Mouse (Mus musculus): Measurements from ENCODE around the gene Mpi. TPM values are rescaled to one million over a fixed set of nuclear protein-coding genes. Genes with fewer than 3 reads are reported as not detected.

The Mpi gene
- polyA plus RNA-seq (2012; rRNA removed), result 61.7 and 76.0 TPM in 2 replicates

- no peak for DNase-seq (ENCODE audit: low read depth)
Measured at GRCm38 (mm10) chr9:57552139-57552887, at the start of gene Mpi. Mpi (minus strand) TSS chr9:57552763.

DNA sequence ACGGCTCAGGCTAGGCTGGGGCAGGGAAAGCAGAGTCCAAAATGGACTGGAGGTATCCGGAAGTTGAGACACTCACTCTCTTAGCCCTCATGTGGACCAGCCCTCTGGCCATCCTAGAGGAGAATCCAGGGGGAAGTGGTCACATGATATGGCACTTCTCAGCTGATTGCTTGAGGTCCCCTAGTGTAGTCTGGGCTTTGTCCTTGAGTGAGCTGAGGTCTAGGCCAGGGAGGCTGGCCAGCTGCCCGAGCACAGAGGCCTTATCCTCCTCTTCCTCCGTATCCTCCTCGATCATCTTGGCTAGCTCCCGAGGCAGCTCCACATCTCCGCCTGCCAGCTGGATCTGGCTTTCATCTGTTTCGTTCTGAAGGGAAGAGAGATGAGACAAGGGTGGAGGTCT, 49.5 kb upstream of the Mpi start:
- DNase-seq (ENCODE audit: low read depth), result no peak

GRCm38 (mm10) chr9:57601353-57601706, 48.8 kb upstream of the Mpi start:
- no peak for DNase-seq (ENCODE audit: low read depth)

- no peak for DNase-seq (ENCODE audit: low read depth)
Measured at GRCm38 (mm10) chr9:57600620-57601352, 48.2 kb upstream of the Mpi start.

GRCm38 (mm10) chr9:57598851-57599563, 46.4 kb upstream of the Mpi start:
- no peak for DNase-seq (ENCODE audit: low read depth)

DNA sequence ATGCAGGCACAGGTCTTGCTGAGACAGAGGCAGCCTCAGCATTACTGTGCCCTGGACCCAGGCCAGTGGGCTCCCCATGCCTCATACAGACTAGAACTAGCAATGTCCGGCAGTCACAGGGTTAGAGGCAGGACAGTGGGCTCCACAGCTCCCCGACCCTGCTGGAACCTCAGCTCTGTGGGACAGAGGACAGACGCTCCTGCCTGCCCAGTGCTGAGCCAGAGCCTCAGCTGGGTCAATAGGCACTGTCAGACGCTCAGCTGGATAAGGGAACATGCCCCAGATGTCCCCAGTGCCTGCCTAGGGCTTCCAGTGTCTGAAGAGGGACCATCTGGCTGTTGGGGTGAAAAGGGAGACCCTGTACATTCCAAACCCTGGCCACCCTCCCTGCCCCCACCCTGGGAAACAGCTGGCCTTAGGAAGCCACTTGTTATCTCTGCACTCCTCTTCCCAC, 45.4 kb upstream of the Mpi start:
- no peak for DNase-seq (ENCODE audit: low read depth)

DNA sequence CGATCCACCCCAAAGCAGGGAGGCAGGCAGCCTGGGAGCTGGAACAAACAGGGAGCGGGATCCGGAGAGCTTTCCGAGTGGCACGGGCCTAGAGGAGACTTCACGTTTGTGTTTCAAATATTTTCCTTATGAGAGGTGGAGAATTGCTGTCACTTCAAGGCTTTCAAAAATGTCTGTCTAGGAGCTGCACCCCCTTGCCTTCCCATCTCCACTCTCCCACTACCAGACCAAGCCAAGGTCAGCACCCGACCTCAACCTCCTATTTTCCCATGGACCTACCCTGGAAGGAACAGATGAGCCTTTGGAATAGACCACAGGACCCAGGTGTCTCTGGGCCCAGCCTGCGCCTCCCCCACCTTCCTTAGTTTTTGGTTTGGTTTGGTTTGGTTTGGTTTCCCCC, 44.7 kb upstream of the Mpi start:
- DNase-seq (ENCODE audit: low read depth), result no peak

DNA sequence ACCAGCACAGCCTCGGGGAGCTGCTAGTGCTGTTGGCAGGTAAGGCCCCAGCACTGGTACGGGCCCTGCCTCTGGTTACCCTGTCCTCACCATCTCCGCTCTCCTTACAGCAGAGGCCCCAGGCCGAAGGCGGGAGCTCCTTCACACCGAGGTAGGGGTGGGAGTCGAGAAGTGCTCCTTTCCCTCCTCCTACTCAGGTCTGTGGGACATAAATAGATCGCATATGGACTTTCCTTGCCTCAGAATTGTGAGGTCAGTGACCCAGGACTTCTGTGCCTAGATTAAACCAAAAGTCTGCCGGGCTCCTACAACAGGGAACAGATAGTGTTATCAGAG, 41.6 kb upstream of the Mpi start:
- no peak for DNase-seq (ENCODE audit: low read depth)

- no peak for DNase-seq (ENCODE audit: low read depth)
Measured at GRCm38 (mm10) chr9:57593454-57594173, 41.1 kb upstream of the Mpi start.

- no peak for DNase-seq (ENCODE audit: low read depth)
Measured at GRCm38 (mm10) chr9:57590726-57591125, 38.2 kb upstream of the Mpi start.

- peak; percentile 36 for DNase-seq (ENCODE audit: low read depth)
Measured at GRCm38 (mm10) chr9:57589224-57590126, 36.9 kb upstream of the Mpi start, which contains the start of gene Ulk3. Ulk3 (plus strand) TSS chr9:57589452.

DNA sequence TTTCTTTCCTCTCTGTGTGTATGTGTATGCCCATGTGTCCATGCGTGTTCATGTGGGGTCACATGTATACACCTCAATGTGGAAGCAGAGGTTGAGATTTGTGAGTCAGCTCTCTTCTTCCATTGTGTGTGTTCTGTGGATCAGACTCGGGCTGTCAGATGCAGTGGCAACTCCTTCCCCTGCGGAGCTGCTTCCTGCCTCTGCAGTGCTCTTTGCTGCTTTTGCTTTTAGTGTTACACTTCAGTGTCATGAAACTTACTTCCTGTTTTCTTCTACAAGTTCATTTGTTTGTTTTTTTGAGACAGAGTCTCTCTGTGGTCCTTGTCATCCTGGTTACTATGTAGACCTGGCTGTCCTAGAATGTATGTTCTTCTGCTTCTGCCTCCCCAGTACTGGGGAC, 32.4 kb upstream of the Mpi start:
- no peak for DNase-seq (ENCODE audit: low read depth)

DNA sequence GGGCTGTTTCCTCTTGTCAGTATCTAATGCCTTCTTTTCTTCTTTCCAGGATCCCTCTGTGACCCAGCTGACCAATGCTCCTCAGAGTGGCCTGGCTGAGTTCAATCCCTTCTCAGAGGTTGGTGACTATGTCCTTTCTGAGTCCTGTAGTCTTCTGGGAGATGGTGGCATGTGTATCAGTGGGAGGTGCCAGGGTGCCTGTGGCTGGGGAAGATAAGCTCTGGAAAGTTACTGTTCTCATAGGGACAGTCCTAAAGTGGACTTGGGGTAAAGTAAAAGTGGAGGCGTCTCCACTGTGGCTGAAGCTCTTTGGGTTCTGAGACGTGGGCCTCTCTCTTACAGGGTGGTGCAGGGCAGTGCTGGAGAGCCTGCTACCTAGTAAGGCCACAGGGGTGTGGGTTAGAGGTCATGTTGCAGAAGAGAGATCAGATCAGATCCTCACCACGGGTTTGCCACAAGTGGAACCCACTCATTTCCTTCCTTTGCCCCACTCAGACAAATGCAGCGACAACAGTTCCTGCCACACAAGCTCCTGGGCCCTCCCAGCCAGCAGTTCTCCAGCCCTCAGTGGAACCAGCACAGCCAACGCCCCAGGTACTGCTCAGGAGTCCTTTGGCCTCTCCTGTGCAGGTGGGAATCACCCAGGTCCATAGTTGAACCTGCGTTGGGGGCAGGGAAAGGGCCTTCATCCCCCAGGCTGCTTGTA, 24.7 kb upstream of the Mpi start:
- no peak for DNase-seq (ENCODE audit: low read depth)

- DNase-seq (ENCODE audit: low read depth), result no peak
Measured at GRCm38 (mm10) chr9:57575577-57575976, 23.0 kb upstream of the Mpi start.

GRCm38 (mm10) chr9:57574397-57574796, 21.8 kb upstream of the Mpi start:
- DNase-seq (ENCODE audit: low read depth), result no peak

- no peak for DNase-seq (ENCODE audit: low read depth)
Measured at GRCm38 (mm10) chr9:57568500-57568899, 15.9 kb upstream of the Mpi start.

DNA sequence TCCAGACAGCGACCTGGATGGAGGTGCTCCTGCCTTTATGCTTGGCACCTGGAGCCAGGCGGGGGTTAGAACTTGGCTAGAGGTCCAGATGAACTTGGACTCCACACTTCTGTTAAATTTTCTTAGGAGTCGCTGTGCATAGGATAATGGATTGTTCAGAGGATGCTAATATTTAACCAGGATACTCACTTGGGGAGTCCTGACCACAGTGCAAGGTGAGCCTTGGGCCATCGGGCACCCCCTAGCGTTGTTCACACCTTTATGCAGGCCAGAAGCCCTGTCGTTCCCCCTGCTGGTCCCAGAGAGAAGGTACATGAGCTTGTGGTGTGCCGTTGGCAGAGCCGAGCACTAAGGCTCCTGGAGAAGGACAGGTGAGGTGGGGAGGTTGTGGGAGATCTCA, 14.3 kb upstream of the Mpi start:
- no peak for DNase-seq (ENCODE audit: low read depth)

DNA sequence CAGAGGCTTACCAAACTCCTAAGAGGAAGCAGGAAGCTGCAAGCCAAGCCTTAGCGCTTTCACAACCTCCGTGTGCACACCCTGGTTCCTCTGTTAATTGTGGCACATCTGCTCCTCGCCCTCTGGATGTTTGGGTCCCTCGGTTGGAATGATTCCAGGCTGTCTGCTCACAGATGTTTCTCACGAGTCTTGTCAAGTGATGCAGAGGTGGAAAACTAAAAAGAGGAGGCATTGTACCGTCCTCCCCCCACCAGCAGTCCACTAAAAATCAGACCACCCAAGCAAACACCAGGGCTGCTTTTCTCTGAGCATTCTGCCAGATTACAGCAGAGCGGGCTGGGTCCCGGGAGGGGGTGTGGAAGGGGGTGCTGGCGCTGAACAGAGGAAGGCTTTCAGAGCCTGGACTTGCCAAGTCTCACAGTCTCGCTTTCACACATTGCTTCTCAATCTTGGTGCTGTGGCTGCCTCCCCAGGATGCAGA, 13.2 kb upstream of the Mpi start:
- DNase-seq (ENCODE audit: low read depth), result no peak

DNA sequence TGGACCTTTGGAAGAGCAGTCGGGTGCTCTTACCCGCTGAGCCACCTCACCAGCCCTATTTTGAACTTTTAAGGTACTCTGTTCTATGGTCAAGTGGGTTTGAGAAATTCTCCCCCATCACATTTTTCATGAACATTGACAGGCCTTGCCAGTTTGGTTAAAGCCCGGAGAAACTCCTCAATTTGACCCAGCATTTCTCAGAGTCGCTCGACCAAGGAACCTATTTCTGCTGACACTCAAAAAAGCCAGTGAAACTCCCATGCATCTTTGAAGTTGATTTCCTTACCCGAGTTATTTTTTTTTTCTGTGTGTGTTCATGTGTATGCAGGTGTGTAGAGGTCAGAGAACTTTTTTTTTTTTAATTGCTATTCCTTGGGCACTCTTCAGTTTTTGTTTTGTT, 12.0 kb upstream of the Mpi start:
- no peak for DNase-seq (ENCODE audit: low read depth)

- DNase-seq (ENCODE audit: low read depth), result no peak
Measured at GRCm38 (mm10) chr9:57562896-57563372, 10.4 kb upstream of the Mpi start.
